Mouse (Mus musculus): ENCODE data around the gene Psap.

Psap gene

DNA sequence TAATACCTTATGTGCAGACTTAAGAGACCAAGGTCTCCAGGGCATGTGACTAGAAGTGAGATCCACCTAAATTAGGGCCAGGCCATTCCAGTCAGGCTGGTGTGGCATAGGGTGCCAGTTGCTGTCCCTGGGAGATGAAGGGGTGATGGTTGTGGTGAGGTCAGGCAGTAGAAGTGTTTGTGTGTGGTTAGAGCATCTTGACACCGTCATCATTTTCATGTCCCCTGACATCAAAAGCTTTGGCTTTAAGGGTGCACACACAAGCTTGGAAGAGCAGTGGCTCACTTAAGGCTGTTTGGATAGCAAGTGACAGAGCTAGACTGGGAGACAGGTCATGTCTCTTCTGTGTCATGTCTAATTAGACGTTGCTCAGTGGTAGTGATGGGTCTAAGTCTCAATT lies 10.3 kb downstream of the Psap start:
- DNase-seq (ENCODE audit: low spot score in 2 of 2), result no peak

DNA sequence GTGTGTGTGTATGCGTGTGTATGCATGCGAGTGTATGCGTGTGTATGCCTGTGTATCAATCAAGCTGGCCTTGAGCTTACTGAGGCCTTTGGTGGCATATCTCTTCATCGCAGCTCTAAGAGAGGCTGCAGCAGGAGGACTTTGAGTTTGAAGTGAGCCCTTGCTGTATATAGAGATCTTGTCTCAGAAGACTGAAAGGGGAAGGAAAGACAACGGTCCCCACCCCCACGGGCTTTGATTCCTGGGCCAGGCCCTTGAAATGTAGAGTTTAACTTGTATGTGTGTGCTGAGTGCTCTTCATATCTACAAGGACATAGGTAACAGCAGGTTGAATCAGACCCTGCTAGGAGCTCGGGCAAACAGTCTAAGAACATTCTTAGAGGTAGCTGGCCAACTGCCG lies 11.8 kb downstream of the Psap start:
- DNase-seq (ENCODE audit: low spot score in 2 of 2), result no peak

DNA sequence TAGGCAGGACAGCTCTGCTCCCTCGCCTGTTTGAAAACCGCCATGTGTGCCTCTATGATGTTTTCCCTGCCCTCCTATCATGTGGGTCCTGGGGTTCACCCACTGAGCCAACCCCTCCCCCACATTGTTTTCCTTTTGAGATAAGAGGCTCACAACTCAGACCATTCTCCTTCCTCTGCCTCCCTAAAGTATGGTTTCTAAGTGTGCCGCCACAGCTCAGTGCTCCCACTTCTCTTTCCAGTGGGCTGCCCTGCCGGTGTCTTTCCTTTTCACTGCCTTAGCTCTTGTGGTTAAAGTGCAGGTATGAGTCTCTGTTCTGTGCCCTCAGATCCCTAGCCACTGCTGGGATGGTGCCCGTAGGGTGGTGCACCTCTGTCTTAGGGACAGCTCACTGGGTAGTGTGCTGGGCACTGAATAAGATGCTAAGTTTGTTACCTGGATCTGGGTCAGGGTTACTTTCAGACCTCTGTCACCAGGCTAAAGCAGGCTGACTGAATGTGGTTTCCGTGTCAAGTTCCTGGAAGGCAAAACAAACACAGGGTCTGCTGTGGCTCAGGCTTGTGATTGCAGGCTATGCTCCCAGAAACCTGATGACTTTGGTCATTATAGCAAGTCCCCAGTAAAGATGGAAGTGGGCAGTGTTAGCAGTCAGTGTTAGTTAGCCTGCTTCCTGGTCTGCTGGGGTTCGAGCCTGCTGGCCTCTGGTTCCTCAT lies 12.8 kb downstream of the Psap start:
- DNase-seq (ENCODE audit: low spot score in 2 of 2), result no peak

DNA sequence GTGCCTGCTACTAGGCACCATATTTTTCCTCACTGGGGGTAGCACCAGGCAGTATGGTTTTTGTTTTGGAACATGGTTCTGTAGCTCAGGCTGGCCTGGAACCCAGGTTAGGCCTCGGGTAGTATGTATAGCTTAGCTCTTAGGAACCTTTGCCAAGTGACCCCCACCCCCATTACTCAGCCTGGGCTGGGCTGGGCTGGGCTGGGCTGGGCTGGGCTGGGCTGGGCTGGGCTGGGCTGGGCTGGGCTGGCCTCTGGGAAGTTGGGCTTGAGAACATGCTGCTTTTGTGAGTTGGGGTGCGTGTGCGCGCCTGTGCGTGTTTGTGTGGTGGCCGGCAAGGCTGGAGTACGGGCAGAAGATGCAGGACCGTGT lies 13.3 kb downstream of the Psap start:
- no peak for DNase-seq (ENCODE audit: low spot score in 2 of 2)

DNA sequence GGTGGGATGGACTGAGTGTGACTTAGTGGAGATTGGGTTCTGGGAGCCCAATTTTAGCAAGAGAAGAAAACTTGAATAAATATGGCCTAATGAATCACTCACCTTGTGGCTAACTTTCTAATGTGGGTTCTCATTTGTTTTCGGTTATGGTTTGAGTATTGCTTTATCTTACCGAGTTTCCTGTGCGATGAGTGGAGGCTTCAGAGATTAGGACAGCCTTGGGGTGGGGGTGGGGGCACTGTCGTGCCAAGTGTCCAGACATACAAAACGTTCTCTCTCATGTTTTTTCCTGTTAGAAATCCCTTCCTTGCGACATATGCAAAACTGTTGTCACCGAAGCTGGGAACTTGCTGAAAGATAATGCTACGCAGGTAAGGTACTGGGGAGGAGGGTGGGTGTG lies 14.8 kb downstream of the Psap start:
- DNase-seq (ENCODE audit: low spot score in 2 of 2), result no peak

DNA sequence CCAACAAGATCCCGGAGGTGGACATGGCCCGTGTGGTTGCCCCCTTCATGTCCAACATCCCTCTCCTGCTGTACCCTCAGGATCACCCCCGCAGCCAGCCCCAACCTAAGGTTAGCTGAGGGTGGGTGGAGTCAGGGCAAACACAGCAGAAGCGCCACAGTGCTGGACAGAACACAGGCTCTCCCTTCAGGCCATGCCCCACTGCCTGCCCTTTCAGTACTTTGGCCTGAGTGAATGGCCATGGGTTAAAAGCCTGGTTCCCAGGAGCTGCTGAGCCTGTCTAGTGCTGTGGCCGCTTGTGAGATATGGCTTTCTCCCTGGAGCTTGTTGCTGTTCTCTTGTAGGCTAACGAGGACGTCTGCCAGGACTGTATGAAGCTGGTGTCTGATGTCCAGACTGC lies 17.2 kb downstream of the Psap start:
- no peak for DNase-seq (ENCODE audit: low spot score in 2 of 2)

DNA sequence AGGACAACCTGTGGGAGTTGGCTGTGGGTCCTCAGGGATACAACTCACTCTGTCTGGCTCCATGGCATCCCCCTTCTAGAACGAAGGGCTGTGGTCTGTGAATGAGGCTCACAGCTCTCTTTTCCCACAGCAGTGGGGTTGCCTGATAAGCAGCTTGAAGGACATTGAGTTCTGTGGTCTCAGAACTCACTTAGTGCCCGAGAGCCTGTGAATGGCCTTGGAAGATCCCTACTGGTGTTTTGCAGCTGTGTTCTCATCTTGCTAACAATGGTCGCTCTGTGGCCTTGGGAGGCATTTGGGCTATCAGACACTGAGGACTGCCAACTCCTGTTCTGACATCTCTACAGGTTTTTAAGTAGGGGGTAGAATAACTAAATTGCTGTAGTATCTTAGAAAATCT lies 17.9 kb downstream of the Psap start:
- DNase-seq (ENCODE audit: low spot score in 2 of 2), result no peak

DNA sequence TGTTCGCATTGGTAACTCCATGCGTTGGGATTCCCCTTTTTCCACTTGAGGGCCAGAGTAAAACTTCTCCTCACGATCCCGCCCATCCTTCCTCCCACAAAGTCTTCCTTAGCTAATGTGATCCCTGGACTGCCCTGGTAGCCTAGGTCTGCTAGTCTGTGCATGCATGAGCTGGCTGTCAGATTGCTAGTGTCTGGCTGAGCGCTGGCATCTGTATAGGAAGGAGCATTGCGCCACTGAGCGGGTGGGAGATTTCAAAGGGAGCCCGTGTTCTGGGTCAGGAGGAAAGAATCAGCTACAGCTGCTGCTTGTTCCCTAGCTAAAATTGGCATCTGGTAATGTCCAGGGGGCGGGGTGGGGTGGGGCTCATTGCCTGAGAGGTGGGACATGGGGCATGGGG lies 18.6 kb downstream of the Psap start:
- DNase-seq (ENCODE audit: low spot score in 2 of 2), result no peak

DNA sequence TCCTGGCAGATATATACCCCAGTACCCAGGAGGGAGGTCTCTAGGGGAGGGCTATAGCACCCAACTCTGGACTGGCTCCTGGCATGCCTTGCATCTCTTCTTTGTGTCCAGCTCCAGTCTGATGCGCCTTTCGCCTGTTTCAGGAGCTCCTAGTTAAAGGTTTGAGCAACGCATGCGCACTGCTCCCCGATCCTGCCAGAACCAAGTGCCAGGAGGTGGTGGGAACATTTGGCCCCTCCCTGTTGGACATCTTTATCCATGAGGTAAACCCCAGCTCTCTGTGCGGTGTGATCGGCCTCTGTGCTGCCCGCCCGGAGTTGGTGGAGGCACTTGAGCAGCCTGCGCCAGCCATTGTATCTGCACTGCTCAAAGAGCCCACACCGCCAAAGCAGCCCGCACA lies 22.2 kb downstream of the Psap start:
- DNase-seq (ENCODE audit: low spot score in 2 of 2), result no peak

DNA sequence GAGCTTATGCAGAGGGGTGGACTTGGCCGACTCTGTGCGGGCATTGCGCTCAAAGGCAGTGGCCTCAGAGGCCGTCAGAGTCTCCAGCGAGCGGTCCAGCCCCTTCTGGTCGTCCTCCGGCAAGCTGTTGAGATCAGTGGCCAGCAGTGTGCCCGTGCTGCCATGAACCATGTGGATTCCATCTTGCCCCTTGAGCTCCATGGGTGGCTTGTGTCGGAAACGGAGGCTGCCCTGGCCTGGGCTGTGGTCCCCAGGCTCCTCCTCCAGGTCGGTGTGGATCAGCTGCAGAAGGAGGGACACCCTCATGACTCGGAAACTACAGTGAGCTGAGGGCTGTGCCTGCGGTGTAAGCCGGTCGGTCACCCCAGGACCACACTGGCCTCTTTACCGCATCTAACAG lies 26.0 kb downstream of the Psap start:
- no peak for DNase-seq (ENCODE audit: low spot score in 2 of 2)

DNA sequence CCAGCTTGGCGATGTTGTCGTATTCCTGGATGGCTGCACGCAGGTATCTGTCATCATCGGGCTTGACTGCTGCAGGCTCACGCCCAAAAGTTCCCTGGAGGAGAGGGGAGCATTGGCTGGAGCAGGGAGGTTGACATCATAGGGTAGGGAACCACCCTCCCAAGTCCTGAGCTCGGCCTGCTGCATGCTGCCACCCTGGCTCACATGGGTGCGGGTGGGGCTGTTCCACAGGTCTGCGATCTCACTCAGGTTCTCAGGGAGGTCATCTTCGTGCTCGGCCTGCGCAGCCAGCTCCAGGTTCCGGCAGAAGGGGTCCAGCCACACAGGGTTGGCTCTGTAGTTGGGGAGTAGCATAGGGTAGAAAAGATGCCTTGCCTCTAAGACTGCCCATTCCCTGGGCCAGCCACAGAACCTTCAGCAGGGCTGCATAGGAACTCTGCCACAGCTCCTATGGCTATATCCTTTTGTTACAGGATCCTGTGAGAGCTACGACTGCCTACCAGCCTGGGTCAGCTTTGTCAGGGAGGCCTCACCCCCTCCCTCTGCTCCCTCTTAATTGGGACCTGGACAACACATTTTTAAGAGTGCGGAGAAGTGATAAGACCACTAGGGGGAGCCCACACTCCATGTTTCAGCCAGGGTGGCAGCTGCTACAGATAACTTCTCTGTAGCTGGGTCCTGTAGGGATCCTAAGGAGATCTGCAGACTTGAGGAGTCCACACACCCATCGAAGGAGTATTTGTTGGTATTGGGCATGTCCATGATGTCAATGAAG lies 27.6 kb downstream of the Psap start:
- peak; percentile 79 to 80 for DNase-seq (ENCODE audit: low spot score in 2 of 2)

DNA sequence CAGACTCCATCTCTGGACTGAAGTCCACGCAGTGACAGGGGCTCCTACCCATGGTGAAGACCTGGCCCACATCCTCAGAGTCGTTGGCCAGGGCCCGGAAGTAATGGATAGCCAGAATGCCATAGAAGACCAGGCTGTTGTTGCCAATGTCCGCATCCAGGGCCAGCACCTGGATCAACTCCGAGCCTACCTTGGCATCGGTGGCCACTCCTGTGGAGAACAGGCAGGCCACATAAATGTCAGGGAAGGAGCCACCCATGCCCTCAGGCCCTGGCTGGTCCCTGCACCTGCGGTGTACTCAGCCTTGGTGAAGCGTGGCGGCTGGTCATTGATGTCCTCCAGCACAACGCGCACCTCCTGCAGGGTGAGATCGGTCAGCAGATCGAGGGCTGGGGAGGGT lies 33.2 kb downstream of the Psap start:
- no peak for DNase-seq (ENCODE audit: low spot score in 2 of 2)

DNA sequence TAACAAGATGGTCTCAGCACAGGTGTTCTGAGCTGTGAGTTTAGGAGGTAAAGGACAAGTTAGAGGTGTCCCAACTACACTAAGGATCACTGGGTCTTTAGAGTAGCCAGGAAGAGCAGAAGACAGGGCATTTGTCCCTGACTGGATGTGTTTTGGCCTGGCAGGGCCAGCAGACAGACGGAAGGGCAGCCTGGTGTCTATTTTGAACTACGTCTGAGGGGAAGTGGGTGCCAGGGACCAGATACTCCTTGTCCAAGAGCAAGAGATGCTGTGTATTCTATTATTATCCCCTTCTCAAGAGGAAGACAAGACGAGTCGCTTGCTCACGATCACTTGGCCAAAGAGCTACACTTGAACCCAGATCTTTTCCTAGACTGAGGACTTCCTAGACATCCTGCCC lies 36.2 kb downstream of the Psap start:
- no peak for DNase-seq (ENCODE audit: low spot score in 2 of 2)

DNA sequence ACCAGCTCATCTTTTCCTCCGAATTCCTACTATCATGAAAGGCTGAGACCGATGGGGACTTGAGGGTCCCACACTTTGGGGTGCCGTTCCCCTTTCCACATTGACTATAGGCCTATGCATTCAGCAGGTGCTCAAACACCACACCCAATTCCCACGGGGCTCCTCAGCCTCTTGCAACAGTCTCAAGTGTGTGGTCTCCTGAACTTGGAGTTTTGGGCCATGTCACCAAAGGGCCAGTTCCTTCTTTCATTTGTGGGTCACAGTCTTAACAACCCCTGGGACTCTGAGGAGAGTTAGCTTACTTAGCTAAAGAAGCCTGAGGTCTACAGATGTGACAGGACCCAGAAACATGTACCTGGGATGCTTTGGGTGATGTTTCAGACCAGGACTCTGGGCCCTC lies 38.7 kb downstream of the Psap start:
- no peak for DNase-seq (ENCODE audit: low spot score in 2 of 2)

DNA sequence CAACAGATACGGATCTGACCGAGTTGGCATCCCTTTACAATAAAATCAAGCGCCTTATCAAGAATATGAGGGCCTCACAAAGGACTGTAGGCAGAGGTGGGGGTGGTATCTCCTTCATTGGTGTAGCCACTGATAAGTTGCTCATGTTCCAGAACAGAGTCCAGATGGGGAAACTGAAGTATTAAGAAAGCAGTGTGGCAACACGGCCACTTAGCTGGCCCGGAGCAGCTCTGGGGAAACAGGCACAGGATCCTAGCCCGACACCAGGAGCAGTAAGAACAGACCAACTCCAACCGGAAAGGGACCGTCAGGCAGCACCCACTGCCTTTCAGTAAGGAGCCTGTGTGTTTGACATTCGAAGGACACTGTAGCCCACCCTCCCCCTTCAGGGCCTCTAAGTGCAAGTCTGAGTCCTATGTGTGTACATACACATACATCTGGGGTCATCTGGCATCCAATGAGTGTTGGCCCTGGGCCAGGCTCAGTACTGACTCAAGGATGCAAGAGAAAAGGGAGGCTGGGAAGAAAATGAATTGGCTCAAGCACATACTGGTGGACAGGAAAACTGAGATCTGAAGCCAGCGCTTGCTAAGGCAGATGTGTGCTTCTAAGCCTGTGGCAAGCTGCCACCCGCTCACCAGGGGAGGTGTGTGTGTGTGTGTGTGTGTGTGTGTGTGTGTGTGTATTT lies 51.7 kb downstream of the Psap start:
- DNase-seq (ENCODE audit: low spot score in 2 of 2), result peak in 1 of 2 experiments; percentile 17

DNA sequence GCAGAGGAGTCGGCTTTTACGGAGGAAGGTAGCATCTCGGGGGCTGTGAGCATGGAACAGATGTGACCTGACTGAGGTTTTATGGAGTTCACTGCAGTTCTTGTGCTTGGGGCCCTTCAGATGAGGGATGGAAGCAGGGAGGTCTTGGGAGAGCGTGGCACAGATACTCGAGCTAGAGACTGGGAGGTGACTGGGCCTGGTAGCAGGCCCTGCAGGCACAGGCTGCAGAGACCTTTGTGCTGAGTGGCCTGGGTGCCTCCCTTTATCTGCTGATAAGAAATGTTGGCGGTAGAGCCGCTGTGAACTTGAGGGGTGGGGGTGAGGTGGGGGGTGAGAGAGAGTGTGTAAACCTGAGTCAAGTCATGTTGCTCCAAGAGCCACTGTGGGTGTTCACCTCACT lies 57.2 kb downstream of the Psap start:
- no peak for DNase-seq (ENCODE audit: low spot score in 2 of 2)

DNA sequence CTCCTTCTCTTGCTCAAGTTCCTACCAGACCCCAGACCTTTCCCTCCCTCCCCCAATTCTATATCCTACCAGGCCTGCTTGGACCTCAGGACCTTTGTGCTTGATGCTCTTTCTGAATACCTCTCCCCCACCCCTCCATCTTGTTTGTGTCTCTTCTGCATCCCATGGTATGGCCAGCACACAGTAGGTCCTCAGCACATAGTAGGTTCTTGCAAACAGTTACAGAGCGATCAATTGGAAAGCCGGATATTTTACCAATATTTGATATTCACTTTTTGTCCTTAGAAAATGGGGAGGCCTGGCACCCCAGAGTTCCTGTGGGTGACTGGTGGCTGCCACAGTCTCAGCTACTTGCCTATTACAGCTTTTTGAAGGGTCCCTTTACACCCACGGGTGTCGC lies 57.6 kb downstream of the Psap start:
- no peak for DNase-seq (ENCODE audit: low spot score in 2 of 2)

DNA sequence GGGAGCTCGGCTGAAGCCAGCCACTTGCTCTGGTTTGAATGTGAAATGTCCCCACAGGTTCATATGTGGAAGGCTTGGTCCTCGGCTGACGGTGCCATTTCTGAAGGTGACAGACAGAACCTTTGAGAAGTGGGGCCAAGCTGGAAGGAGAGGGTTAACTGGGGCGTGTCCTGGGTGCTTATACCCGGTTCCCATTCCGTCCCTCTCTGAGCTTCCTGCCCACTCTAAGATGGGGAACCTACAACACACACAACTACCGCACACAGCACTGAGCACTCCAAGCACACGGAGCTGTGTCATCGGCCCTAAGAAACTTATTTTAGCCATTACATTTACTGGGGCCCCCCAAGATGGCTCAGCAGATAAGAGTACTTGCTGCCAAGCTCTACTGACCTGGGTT lies 64.1 kb downstream of the Psap start:
- DNase-seq (ENCODE audit: low spot score in 2 of 2), result no peak

DNA sequence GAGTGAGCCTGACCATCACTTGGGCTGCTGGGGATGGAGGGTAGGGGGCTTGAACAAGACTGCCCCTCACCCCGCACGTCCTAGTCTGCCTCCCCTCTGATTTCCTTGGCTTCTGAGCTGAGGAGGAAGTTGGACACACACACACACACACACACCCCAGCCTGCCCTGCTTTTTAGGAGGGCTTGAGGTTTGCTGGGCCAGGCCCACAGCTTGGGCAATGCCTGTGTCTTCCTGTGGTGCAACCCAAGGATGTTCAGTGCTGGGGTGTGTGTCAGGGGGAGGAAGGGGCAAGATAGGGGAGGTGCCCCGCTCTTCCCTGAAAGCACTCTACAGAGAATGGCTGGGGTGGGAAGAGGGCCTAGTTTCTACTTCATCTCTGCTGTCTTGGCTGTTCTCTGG lies 66.7 kb downstream of the Psap start:
- DNase-seq (ENCODE audit: low spot score in 2 of 2), result no peak

DNA sequence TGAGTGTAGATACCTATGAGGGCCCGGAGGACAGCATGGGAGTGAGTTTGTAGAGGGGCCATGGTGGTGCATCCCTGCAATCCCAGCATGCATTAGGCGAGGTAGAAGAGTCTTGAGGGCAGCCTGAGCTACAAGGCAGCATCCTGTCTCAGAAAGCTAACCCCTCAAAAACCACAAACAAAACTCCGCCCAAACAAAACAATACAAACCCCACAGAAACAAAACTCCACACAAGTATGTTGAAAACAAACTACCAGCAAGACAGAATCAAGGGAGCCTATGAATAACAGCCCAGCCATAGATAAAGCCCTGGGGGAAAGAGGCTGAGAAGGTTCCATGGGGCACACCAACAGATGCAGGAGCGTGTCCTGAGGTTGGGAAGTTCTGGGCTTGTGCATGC lies 68.6 kb downstream of the Psap start:
- DNase-seq (ENCODE audit: low spot score in 2 of 2), result no peak

DNA sequence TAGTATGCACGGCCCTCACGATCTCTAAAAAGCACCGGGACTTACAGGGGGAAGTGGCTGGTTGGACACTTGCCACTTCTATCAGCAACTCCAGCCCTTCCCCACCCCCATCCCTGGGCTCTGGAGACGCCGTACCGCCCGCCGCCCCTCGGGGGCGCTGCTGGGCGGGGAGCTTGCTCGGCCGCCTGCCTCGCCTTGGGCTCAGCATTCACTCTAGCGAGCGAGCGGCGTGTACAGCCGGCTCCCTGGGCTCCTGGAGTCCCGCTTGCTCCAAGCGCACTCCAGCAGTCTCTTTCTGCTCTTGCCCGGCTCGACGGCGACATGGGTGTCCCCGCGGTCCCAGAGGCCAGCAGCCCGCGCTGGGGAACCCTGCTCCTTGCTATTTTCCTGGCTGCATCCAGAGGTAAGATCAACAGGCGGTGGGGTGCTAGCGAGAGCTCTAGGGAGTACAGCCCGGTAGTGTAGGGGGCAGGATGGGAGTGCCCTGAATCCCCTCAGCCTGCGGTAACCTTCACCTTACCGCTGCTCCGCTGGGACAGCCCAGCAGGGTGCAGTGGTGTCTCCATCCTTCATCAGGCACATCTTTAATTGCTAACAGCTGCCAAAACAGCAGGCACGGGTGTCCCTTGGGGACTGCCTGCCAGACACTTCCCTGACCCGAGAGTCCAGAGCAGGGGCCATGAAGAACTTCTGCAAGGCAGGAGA lies 69.4 kb downstream of the Psap start, which contains the start of gene Vsir:
TSS of gene Vsir (plus strand) at position 151 of the 705 bp plus-strand sequence.
- DNase-seq (ENCODE audit: low spot score in 2 of 2), result peak; percentile 37 to 53

All from right cerebral cortex, adult 2 months (tissue).